Comparison of ENCODE assay signal across 8 mouse cellular contexts in genomic region chr16:18426802-18427280, GRCm38 (mm10). TPM values are rescaled to one million over a fixed set of nuclear protein-coding genes. Genes with fewer than 3 reads are reported as not detected.
DNase-seq lines count a peak whose midpoint lies in the region; ATAC-seq and TF ChIP-seq lines count a peak whose summit lies in the region.

Gene Comt (minus strand): TSS chr16:18426852.

- peak within 1 kb of the TSS; percentile 97 for H3K27ac ChIP-seq in layer of hippocampus, adult 2 months
- peak within 1 kb of the TSS; percentile 40 for H3K27ac ChIP-seq in bone marrow macrophage, adult 2 months (ENCODE audit: insufficient read depth, low read depth, low read length)
- H3K27ac ChIP-seq in midbrain, embryonic 12.5 days (replicated peaks) = peak within 1 kb of the TSS; percentile 68

- no peaks in the 10 kb centered on the region for H3K27me3 ChIP-seq in midbrain, embryonic 12.5 days

- whole genome bisulfite sequencing in large intestine, adult 2 months = 43% methylated on average over 5 of the region's 5 CpGs
- 55% methylated on average over 5 of the region's 5 CpGs for WGBS in midbrain, embryonic 12.5 days

- DNase-seq in layer of hippocampus, adult 2 months (ENCODE audit: low spot score in 2 of 2) = no peak
- no peak for DNase-seq in layer of hippocampus, adult 11-12 months (ENCODE audit: low spot score)
- DNase-seq in gastrocnemius, postnatal 4 days (ENCODE audit: low spot score in 2 of 2) = no peak
- DNase-seq in large intestine, adult 2 months (ENCODE audit: low read depth, low spot score) = no peak
- no peak for DNase-seq in urinary bladder, postnatal 36 days (ENCODE audit: low spot score in 2 of 2)
- DNase-seq in embryo, embryonic 10.5 days (ENCODE audit: low spot score) = no peak

- H3K4me2 ChIP-seq in midbrain, embryonic 12.5 days (replicated peaks) = peak within 1 kb of the TSS; percentile 79

- peak within 1 kb of the TSS; percentile 88 for H3K9ac ChIP-seq in midbrain, embryonic 12.5 days (replicated peaks)

- peak within 1 kb of the TSS; percentile 80 for H3K4me3 ChIP-seq in layer of hippocampus, adult 2 months
- H3K4me3 ChIP-seq in bone marrow macrophage, adult 2 months (ENCODE audit: insufficient read depth, low read length) = peak within 1 kb of the TSS; percentile 73
- peak within 1 kb of the TSS; percentile 89 for H3K4me3 ChIP-seq in midbrain, embryonic 12.5 days

- ATAC-seq in midbrain, embryonic 12.5 days (ENCODE audit: low FRiP score, low read depth) = no peak

- no peaks in the 10 kb centered on the region for H3K9me3 ChIP-seq in midbrain, embryonic 12.5 days

- 0 out of 2 replicates have a peak, but pooled peaks have one; percentile 9 for TF ChIP-seq POLR2A in bone marrow macrophage, adult 2 months (IDR thresholded peaks at IDR 0.05; ENCODE audit: borderline replicate concordance, low read depth, low read length)

- H3K36me3 ChIP-seq in midbrain, embryonic 12.5 days = peaks cover 16% of the 10 kb centered on the region

- H3K4me1 ChIP-seq in bone marrow macrophage, adult 2 months (ENCODE audit: control insufficient read depth, insufficient read depth, low read length) = peaks cover 26% of the 10 kb centered on the region
- peaks cover 27% of the 10 kb centered on the region for H3K4me1 ChIP-seq in midbrain, embryonic 12.5 days

- TF ChIP-seq CTCF in layer of hippocampus, adult 2 months (conservative IDR thresholded peaks at IDR 0.05) = 0 out of 2 replicates have a peak, but pooled peaks have one; percentile 1
- no peak for TF ChIP-seq CTCF in bone marrow macrophage, adult 2 months (IDR thresholded peaks at IDR 0.05; ENCODE audit: low read depth, low read length)

RNA-seq across cellular contexts. Expression of gene Comt, which starts in this region (rescaled TPM):
- 10 to 100 TPM; 74.6 to 75.1 TPM for total RNA-seq in layer of hippocampus, adult 2 months (2021)
- polyA plus RNA-seq in bone marrow macrophage, adult 2 months (2012; ENCODE audit: insufficient read depth, insufficient read length, missing spikeins) = 93.3 and 99.6 TPM in 2 replicates
- 10 to 100 TPM; 52.9 to 62.8 TPM for total RNA-seq in gastrocnemius, postnatal 4 days (2021)
- polyA plus RNA-seq in large intestine, adult 2 months (2012; rRNA removed) = 157 and 222 TPM in 2 replicates
- 54.9 and 60.1 TPM in 2 replicates for polyA plus RNA-seq in midbrain, embryonic 12.5 days (2016; fragmentation: Nextera tagmentation; extraction: Ambion mirVana)

Comparison
In these comparisons a context has a peak if more than half of its experiments do, and no peak if none do; other contexts are left out.
1. H3K27ac ChIP-seq: peak in every context shown above with its lines; median percentile 97 in layer of hippocampus, adult 2 months; 68 in midbrain, embryonic 12.5 days; 40 in bone marrow macrophage, adult 2 months.